Mouse (Mus musculus): Measurements from ENCODE around the gene Fancl.

Fancl gene

DNA sequence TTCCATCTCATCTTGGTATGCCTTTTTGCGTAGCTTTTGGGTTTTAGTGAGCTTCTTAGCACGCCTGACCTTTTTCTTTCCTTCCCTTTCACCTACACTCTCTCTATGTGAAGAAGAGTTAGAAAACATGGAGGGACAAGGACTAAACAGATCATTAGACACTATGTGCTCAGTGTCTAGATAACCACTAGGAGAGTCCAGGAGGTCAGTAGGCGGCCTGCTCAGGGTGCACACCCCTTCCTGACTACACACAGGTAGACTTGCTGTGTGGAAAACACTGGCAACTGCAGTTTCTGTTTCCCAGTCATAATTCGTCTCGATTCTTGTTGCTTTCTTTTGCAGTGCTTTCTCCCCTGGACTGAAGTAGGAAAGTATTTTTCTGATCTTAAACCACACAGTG, 110.0 kb downstream of the Fancl start:
- DNase-seq = no peak

DNA sequence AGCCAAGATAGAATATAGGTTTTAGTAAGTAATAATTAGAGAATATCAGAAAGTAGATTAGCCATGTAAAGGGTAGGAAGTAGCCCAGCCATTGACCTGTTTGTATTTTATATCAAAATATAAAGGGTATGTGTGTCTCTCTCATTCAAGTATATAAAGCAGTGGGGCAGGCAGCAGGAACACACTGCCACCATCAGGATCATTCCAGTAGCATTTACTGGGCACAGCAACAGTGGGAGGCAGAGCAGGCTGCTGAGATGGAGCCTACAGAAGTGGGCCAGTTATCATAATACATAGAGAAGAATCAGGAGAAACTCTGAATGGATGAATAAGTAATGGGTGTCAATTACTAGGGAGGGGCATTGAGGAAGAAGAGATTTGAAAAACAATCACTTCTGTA, 127.7 kb downstream of the Fancl start:
- no peak for DNase-seq

DNA sequence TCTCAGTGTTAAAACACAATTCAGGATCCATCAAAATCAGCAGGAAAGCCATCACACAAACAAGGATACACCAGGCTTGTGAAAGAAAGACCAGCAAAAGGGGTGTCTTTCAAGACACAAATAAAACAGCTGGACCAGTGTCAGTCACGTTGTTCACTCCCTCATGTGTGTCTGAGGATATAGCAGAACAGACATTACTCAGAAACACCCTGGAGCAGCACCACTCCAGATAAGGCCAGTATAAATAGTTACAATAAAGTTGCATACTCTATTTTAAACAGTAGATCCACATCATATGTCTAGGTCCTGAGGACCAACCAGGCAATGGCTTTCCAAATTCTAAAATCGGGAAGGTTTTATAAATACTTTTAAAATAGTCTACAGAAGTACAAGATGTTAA, 130.2 kb downstream of the Fancl start:
- DNase-seq = no peak

DNA sequence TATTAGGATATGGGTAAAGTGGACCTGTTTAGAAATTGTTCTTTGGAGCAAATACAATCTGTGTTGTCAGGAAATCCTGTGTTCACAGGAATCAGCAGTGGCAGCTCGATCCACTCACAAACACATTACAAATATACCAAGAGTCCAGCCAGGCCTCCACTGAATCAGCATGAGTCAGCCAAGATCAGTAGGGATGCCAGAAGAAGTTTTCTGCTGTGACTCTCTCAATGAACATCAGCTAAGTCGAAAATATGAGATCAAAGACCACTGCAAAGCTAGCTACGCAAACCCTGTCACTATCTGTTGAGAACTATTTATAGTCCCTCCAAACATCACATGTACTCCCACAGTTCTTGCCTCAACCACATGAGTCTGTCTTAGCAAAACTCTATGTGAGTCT, 133.1 kb downstream of the Fancl start:
- no peak for DNase-seq
